Mouse (Mus musculus) cortical plate, adult 2 months (tissue): Measurements from ENCODE around the gene Npb.

Experiments used
- CTCF ChIP-seq: fragments of 200-500 bp; IDR thresholded peaks from 2 replicates; pipeline ENCODE4 v1.5.1; 2011; ENCODE audit warnings: mild to moderate bottlenecking, control low read depth, low read length; ENCODE audit not compliant: insufficient read depth; ENCODE audit errors: extremely low read depth
- POLR2A ChIP-seq: fragments of 200-500 bp; IDR thresholded peaks from 2 replicates; pipeline ENCODE4 v1.6.1; 2011; ENCODE audit warnings: mild to moderate bottlenecking, low read length, control low read depth; ENCODE audit not compliant: insufficient read depth; ENCODE audit errors: extremely low read depth

GRCm38 (mm10) chr11:120572752-120573584 is 35.3 kb upstream of the Npb start, which contains the start of gene P4hb:
- TF ChIP-seq CTCF (no peak), POLR2A (peak; percentile 94)
